Mouse (Mus musculus): ENCODE results near the gene Ppp2r2d. TPM values are rescaled to one million over a fixed set of nuclear protein-coding genes. Genes with fewer than 3 reads are reported as not detected.

Gene Ppp2r2d
- polyA plus RNA-seq, 1 experiment from 2014 or later: 36.7 TPM

DNA sequence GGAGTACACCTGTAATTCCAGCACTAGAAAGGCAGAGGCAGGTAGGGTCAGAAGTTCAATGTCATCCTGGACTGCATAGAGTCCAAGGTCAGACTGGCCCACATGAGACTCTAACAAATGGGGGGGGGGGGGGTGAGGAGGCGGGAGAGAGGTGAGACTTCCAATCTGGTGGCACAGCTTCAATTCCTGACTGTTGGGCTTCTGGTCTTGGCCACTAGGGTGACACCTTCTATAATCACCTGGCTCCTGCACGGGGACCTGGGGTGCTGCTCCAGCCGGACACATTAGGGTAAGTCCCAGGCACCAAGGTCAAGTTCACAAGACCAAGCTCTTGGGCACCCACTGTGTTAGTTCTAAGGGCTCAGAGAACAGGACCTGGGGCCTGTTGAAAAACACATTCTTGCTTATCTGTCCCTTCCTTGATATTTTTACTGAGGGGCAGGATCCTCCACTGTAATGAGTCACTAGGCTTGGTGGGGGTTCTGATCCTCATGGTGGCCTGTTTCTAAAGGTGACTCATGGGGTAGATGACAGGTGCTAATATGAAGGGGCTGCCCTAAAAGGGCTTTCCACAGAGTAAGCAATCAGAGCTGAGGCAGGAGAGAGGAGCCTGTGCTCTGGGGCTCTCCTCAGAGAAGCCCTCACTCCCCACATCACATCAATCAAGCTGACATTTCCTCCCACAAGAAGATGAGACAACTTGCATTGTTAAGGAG is 4.3 kb upstream of the Ppp2r2d start:
- no peak overlapping the region for H3K4me3 ChIP-seq
- H3K27ac ChIP-seq (ENCODE audit: poor library complexity, severe bottlenecking): no peak overlapping the region
- H3K4me2 ChIP-seq: no peak overlapping the region
- no peak for ATAC-seq (ENCODE audit: insufficient number of reproducible peaks, low FRiP score)
- no peaks in the 10 kb centered on the region for H3K27me3 ChIP-seq (replicated peaks)
- H3K9ac ChIP-seq: no peak overlapping the region
- H3K9me3 ChIP-seq (replicated peaks): no peaks in the 10 kb centered on the region
- 56% methylated on average over 3 of the region's 3 CpGs for WGBS
- peaks cover 25% of the 10 kb centered on the region for H3K4me1 ChIP-seq (replicated peaks)
- H3K36me3 ChIP-seq: peaks cover 3% of the 10 kb centered on the region

DNA sequence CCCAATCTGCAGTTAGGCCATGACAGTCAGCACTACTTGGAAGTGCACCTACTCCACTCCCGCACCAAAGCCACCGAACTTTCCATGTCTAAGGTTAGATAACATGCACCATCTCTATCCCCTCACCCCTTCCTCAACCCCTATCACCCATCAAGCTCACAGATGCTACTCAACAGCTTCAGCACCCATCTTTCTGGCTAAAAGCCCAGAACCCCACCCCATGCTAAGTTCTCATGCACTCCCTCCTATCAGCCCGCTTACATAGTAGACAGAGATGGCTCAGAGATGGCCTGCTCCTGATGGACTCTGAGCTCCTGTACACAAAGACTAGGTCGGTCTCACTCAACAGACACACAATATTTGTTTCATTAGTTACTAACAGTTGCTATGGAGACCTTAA is 2.5 kb upstream of the Ppp2r2d start:
- no peak overlapping the region for H3K9ac ChIP-seq
- no peaks in the 10 kb centered on the region for H3K27me3 ChIP-seq (replicated peaks)
- ATAC-seq (ENCODE audit: insufficient number of reproducible peaks, low FRiP score): no peak
- H3K36me3 ChIP-seq: peaks cover 5% of the 10 kb centered on the region; the same call in 1 of the 2 replicates
- H3K4me3 ChIP-seq: no peak overlapping the region
- H3K4me1 ChIP-seq (replicated peaks): peaks cover 39% of the 10 kb centered on the region
- H3K4me2 ChIP-seq: no peak overlapping the region
- H3K27ac ChIP-seq (ENCODE audit: poor library complexity, severe bottlenecking): no peak overlapping the region
- no peaks in the 10 kb centered on the region for H3K9me3 ChIP-seq (replicated peaks)
- WGBS: 91% methylated on average over 4 of the region's 4 CpGs

DNA sequence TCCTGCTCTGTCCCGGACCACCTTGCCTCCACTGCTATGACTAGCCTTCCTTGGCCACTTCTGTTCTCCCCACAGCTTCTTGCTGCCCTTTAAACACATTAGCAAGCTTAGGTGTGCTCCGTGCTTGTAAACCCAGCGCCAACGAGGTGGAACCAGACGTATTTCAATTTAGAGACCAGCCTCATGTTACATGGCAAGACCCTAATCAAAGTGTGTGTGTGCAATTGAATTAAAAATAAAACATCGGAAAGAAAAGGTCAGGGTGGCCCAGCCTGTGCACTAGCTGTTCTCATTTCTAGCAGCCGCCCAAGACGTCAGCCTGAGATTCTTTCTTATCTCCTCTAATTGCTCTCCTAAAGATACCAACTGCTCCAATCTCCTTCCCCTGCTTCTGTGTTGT is 768 bp upstream of the Ppp2r2d start:
- WGBS: 28% methylated on average over 8 of the region's 8 CpGs
- Histone ChIP-seq H3K4me2 (peak overlapping the region; percentile 89), H3K4me3 (peak overlapping the region; percentile 71), H3K9ac (peak overlapping the region; percentile 89), H3K9me3 (replicated peaks) (no peaks in the 10 kb centered on the region), H3K4me1 (replicated peaks) (peaks cover 48% of the 10 kb centered on the region), H3K27ac (ENCODE audit: poor library complexity, severe bottlenecking) (0 out of 2 replicates have a peak overlapping the region, but pooled peaks have one; percentile 92), H3K27me3 (replicated peaks) (no peaks in the 10 kb centered on the region), H3K36me3 (peaks cover 10% of the 10 kb centered on the region)
- ATAC-seq (ENCODE audit: insufficient number of reproducible peaks, low FRiP score): no peak

DNA sequence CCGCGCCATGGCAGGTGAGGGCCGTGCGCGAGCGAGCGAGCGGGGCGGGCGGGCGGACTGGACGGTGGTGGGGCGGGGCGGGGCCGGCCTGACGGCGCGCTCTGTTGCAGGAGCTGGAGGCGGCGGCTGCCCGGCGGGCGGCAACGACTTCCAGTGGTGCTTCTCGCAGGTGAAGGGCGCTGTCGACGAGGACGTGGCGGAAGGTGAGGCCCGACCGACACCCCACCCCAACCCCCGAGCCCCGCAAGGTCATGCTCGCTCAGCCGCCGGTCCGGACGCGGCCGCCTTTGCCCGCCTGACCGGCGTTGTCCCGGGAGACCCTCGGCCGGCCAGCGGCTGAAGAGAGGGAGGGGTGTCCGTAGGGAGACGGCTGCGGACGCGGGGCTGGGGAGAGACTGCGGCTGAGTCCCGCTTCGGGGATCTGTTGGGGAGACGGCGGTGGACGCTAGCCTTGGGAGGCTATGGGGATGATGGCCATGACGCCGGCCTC is 668 bp downstream of the Ppp2r2d start:
- peak overlapping the region; percentile 89 for H3K9ac ChIP-seq
- H3K4me1 ChIP-seq (replicated peaks): peaks cover 44% of the 10 kb centered on the region
- peaks cover 16% of the 10 kb centered on the region for H3K36me3 ChIP-seq
- WGBS: under 1% methylated on average over 41 of the region's 61 CpGs
- H3K4me3 ChIP-seq: peak overlapping the region; percentile 71
- H3K27me3 ChIP-seq (replicated peaks): no peaks in the 10 kb centered on the region
- peak overlapping the region; percentile 89 for H3K4me2 ChIP-seq
- H3K27ac ChIP-seq (ENCODE audit: poor library complexity, severe bottlenecking): peak overlapping the region; percentile 92
- ATAC-seq (ENCODE audit: insufficient number of reproducible peaks, low FRiP score): peak; percentile 90
- no peaks in the 10 kb centered on the region for H3K9me3 ChIP-seq (replicated peaks)

DNA sequence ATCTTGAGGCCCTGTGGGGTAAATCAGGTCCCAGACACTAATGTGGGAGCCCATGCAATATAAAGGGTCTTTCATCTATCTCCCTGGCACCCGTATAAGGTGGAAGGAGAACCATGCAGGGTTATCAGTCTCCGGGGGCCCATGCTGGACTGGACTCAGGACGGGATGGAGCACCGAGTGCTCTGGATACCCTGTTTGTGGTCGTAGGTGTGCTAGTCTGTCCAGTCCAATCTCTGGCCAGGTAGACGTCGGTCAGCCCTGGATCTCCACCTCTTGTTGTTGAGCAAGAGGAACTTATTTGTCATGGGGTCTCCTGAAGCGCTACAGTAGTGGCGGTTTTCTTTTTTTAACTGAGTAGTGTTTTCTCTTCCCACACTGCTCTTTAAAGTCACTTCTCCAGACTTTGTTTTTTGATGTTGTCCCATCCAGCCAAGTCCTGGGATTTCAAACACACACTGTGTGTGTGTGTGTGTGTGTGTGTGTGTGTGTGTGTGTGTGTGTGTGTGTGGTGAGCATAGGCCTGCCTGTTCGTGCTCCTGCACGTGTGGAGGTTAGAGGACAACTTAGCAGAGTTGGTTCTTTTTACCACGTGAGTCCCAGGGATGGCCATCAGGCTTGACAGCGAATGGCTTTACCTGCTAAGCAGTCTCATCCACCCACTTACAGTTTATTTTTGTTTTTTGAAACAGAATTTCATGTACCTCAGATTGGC is 1.6 kb downstream of the Ppp2r2d start:
- H3K27ac ChIP-seq (ENCODE audit: poor library complexity, severe bottlenecking): peak overlapping the region; percentile 92; the same call in 1 of the 2 replicates
- 40% methylated on average over 13 of the region's 13 CpGs for WGBS

DNA sequence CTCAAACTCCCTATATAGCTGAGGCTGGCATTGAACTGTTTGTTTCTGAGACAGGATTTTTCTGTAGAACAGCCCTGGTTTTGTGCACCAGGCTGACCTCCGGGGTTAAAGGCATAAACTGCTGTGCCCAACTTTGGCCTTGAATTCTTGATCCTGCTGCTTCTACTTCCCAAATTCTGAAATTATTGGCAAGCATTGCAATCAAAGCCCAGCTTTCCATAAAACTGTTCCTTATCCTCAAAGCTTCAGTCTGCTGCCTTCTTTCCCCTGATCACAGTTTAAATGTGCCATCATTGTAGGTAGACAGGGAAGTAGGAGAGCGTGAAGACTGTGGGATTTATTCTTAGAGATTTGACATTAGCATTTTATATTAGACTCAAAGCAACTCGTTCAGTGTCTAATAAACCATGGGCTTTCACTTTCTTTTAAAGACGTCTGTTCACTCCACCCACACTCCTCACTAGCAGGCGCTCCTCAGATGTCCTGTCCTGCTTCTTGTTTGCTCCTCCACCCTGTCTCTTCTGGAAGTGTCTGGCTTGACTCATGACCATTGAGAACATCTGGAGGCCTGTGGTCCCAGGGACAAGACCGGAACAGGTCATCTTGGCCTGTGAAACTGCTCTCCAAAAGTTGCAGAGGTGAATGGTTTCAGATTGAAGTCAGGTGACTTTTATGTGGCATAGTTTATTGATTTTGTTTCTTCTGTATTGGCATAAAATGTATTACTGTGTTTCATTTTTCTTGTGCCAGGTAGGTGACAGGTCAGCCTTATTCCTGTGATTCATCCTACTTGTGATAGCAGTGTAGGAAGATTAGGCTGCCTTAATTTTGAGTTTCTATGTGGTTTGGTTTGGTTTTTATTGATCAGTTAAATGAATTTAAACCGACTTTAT is 2.4 kb downstream of the Ppp2r2d start:
- peak overlapping the region; percentile 89 for H3K9ac ChIP-seq
- peaks cover 31% of the 10 kb centered on the region for H3K36me3 ChIP-seq
- ATAC-seq (ENCODE audit: insufficient number of reproducible peaks, low FRiP score): no peak
- peaks cover 41% of the 10 kb centered on the region for H3K4me1 ChIP-seq (replicated peaks)
- peak overlapping the region; percentile 89 for H3K4me2 ChIP-seq
- peak overlapping the region; percentile 71; the same call in 1 of the 2 replicates for H3K4me3 ChIP-seq
- no peaks in the 10 kb centered on the region for H3K9me3 ChIP-seq (replicated peaks)
- WGBS: 80% methylated on average over 7 of the region's 7 CpGs
- no peaks in the 10 kb centered on the region for H3K27me3 ChIP-seq (replicated peaks)
- no peak overlapping the region for H3K27ac ChIP-seq (ENCODE audit: poor library complexity, severe bottlenecking)

More for the DNA sequence above, 1.6 kb downstream of the Ppp2r2d start:
- Histone ChIP-seq H3K4me2 (peak overlapping the region; percentile 89), H3K9ac (peak overlapping the region; percentile 89), H3K36me3 (peaks cover 23% of the 10 kb centered on the region), H3K4me3 (peak overlapping the region; percentile 71), H3K9me3 (replicated peaks) (no peaks in the 10 kb centered on the region), H3K27me3 (replicated peaks) (no peaks in the 10 kb centered on the region), H3K4me1 (replicated peaks) (peaks cover 41% of the 10 kb centered on the region)
- ATAC-seq (ENCODE audit: insufficient number of reproducible peaks, low FRiP score): no peak

DNA sequence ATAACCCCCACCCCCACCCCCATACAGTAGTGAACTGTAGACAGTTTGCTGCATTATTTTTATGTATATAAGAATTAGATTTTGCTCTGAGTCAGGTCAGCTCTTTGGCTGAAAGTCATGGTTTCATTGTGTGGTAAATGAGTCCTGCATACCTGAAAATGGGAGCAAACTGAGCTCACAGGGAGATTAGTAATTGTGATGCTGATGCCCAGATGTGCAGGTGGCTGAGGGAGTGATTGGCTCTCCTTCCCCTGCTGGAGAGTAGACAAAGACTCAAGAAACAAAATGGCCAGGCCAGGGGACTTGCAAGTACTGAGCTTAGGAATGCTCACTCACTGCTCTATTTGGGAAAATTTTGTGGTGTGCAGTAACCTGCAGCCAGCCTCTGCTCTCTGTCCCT is 4.2 kb downstream of the Ppp2r2d start:
- no peak overlapping the region for H3K4me2 ChIP-seq
- no peaks in the 10 kb centered on the region for H3K27me3 ChIP-seq (replicated peaks)
- no peak for ATAC-seq (ENCODE audit: insufficient number of reproducible peaks, low FRiP score)
- H3K4me1 ChIP-seq (replicated peaks): peaks cover 28% of the 10 kb centered on the region
- H3K27ac ChIP-seq (ENCODE audit: poor library complexity, severe bottlenecking): no peak overlapping the region
- no peak overlapping the region for H3K4me3 ChIP-seq
- peaks cover 42% of the 10 kb centered on the region for H3K36me3 ChIP-seq
- H3K9ac ChIP-seq: no peak overlapping the region
- no peaks in the 10 kb centered on the region for H3K9me3 ChIP-seq (replicated peaks)

DNA sequence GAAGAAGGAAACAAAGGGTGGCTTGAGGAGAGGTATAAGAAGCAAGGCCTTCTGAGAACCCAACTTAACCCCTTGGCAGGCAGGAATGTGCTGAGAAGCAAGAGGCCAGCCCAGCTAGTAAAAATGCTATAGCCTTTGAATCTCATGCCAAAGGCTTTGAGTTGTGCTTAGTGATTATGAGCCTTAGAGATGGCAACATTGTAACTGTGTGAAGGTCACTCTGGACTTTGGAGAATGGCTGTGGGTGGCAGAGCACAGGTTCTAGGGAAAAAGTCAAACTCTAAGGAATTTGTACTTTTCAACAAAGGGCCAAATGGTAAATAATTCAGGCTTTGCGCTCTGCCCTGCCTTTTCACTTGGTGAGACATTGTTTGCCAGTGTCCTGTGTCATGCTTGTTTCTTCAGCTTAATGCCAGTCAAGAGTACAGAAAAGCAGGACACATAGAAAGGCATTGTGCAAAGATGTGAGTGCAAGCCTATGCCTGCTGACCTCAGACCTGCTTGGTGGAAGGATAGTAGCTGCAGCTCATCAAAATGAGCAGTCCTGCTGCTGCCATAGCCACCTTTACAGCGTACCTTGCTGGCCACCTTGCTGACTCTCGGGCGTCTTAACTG is 7.6 kb downstream of the Ppp2r2d start:
- H3K4me3 ChIP-seq: no peak overlapping the region
- WGBS: 93% methylated on average over 4 of the region's 4 CpGs
- no peak overlapping the region for H3K4me2 ChIP-seq
- H3K9me3 ChIP-seq (replicated peaks): no peaks in the 10 kb centered on the region
- peaks cover 53% of the 10 kb centered on the region for H3K36me3 ChIP-seq
- no peaks in the 10 kb centered on the region for H3K27me3 ChIP-seq (replicated peaks)
- ATAC-seq (ENCODE audit: insufficient number of reproducible peaks, low FRiP score): no peak
- H3K4me1 ChIP-seq (replicated peaks): peaks cover 15% of the 10 kb centered on the region
- H3K9ac ChIP-seq: no peak overlapping the region
- H3K27ac ChIP-seq (ENCODE audit: poor library complexity, severe bottlenecking): no peak overlapping the region

DNA sequence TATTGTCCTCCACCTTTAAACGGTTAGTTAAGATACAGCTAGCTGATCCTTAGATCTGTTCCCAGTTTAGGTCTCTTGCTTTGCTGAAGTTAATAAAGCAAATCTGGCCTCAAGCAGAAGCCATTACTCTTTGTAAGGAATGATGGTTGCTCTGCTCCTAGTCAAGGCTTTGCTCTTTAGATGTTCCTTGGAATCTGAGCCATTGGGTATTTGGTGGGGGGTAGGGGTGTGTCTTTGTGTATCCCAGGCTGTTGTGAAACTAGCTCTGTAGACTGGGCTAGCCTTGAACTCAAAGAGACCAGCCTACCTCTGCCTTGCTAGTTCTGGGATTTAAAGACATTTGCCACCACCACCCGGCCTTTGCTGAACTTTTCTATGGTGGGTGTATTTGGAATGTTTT is 8.3 kb downstream of the Ppp2r2d start:
- H3K9ac ChIP-seq: no peak overlapping the region
- H3K9me3 ChIP-seq (replicated peaks): no peaks in the 10 kb centered on the region
- no peak for ATAC-seq (ENCODE audit: insufficient number of reproducible peaks, low FRiP score)
- peaks cover 12% of the 10 kb centered on the region for H3K4me1 ChIP-seq (replicated peaks)
- no peak overlapping the region for H3K4me2 ChIP-seq
- no peak overlapping the region for H3K27ac ChIP-seq (ENCODE audit: poor library complexity, severe bottlenecking)
- no peaks in the 10 kb centered on the region for H3K27me3 ChIP-seq (replicated peaks)
- H3K36me3 ChIP-seq: peaks cover 56% of the 10 kb centered on the region
- no peak overlapping the region for H3K4me3 ChIP-seq
- 94% methylated on average over 2 of the region's 2 CpGs for WGBS

DNA sequence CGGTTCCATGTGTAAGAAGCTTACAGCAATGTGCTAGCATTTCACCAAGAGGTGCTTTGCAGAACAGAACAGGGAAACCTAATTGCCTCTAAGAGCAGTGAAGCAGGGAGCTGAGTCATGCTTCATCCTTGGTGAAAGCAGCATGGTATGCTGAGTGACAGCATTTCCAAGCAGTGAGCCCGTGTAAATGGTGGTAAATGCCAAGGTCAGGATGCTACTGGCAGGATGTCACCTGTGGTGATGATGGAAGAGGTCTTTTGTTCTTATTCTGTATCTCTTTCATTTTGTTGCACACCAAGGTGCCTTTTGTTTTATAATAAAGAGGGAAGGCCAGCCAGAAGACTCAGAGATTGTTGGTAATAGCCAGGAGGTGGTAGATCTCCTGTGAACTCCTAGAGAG is 10.8 kb downstream of the Ppp2r2d start:
- peaks cover 54% of the 10 kb centered on the region for H3K36me3 ChIP-seq
- 73% methylated on average over 2 of the region's 2 CpGs for WGBS

More for the DNA sequence above, 10.8 kb downstream of the Ppp2r2d start:
- Histone ChIP-seq H3K4me2 (no peak overlapping the region), H3K9me3 (replicated peaks) (no peaks in the 10 kb centered on the region), H3K4me1 (replicated peaks) (peaks cover 7% of the 10 kb centered on the region; the same call in 1 of the 2 replicates), H3K9ac (no peak overlapping the region), H3K4me3 (no peak overlapping the region), H3K27me3 (replicated peaks) (no peaks in the 10 kb centered on the region), H3K27ac (ENCODE audit: poor library complexity, severe bottlenecking) (no peak overlapping the region)
- no peak for ATAC-seq (ENCODE audit: insufficient number of reproducible peaks, low FRiP score)
